Mouse (Mus musculus) mouse embryonic stem cell (cell line): ENCODE results near the gene Cep68.

ENCODE experiments used
- in situ Hi-C, 2 experiments: fragments of 300-500 bp; cut with MboI; formaldehyde crosslinking; loops; 1 replicate in 1 of 2; 3 replicates in 1 of 2; pipeline ENCODE4 v1.14.3; 2019 to 2020; ENCODE audit warnings: low sequenced_read_pairs in 2 of 2, low pct_unique_long_range_greater_than_20kb in 1 of 2, mixed read lengths in 1 of 2; ENCODE audit not compliant: unreplicated experiment in 1 of 2

The Cep68 gene

GRCm38 (mm10) chr11:20249296-20250110, at the start of gene Cep68:
Cep68 (minus strand) TSS chr11:20249429.
- in situ Hi-C loops = loop anchor here (10.0 to 25.0 kb wide), 4 partner anchors 115 to 663 kb away; no protein-coding TSS in a partner anchor

DNA sequence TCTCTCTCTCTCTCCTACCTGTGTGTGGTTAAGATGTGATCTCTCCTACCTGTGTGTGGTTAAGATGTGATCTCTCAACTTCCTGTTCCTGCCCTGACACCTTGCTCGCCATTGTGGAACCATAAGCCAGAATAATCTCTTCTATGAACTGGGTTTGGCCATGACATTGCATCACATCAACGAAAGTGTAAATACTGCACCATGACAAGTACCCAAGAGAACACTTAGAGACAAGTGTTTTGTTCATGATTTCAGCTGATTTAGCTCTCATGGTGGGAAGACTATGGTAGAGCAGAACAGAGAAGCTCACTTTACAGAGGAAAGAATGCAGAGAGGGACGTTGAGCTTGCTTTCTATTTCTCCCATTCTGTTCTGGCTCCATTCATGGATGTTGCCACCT, 35.2 kb upstream of the Cep68 start:
- in situ Hi-C loops = loop anchor here in 1 of 2 experiments (10.0 to 25.0 kb wide), 2 partner anchors 110 to 378 kb away; no protein-coding TSS in a partner anchor

GRCm38 (mm10) chr11:20282601-20283219, 33.5 kb upstream of the Cep68 start:
- in situ Hi-C loops = loop anchor here in 1 of 2 experiments (10.0 to 25.0 kb wide), 2 partner anchors 112 to 380 kb away; no protein-coding TSS in a partner anchor

DNA sequence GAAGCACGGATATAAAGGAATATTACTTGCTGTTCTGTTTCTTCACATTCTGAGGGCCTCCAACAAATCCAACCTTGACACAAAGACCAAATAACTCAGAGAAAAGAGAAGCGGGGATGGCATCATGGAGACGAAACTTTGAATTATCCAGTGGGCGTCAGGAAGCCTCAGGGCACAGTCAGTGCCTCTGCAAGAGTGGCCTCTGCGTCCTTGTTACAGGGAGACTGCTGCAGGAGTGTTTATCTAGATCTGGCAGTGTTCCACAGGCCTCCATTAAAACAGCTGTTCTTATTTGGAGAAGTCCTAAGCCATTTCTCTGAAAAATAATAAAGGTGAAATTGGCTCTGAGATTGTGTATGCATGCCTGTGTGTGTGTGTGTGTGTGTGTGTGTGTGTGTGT, 31.8 kb upstream of the Cep68 start:
- in situ Hi-C loops = loop anchor here in 1 of 2 experiments (10.0 to 25.0 kb wide), 2 partner anchors 114 to 381 kb away; no protein-coding TSS in a partner anchor

- in situ Hi-C loops = loop anchor here in 1 of 2 experiments (25.0 kb wide), 1 partner anchor 384 kb away; no protein-coding TSS in a partner anchor
Measured at GRCm38 (mm10) chr11:20278702-20279101, 29.5 kb upstream of the Cep68 start.

DNA sequence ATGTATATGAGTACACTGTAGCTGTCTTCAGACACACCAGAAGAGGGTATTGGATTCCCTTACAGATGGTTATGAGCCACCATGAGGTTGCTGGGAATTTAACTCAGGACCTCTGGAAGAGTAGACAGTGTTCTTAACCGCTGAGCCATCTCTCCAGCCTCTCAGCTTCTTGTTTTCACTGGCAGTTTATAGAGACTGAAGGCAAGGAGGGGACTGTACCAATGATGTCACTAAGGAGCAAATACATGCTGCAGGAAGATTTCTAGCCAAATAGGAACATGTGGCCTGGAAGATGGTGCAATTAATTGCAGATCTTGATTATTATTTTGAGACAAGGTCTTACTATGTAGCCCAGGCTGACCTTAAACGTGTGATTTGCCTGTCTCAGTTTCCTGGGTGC, 27.9 kb upstream of the Cep68 start:
- in situ Hi-C loops = loop anchor here in 1 of 2 experiments (25.0 kb wide), 1 partner anchor 385 kb away; no protein-coding TSS in a partner anchor

DNA sequence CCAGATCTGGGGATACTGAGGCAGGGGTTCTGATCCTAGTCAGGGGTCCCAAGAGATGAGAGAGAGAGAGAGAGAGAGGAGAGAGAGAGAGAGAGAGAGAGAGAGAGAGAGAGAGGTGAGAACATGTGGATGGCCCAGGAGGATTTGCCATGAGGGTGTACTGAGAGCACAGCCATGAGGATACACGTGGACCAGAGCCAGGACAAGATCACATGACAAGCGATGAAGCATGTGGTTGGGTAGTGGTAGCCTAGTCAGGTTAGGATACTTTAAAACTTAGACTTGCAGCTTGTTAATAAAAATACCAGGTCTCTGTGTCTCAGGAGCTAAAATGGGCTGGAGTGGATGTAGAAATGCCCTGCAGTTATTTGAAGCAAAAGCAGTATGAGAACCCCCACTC, 26.7 kb upstream of the Cep68 start:
- in situ Hi-C loops = loop anchor here in 1 of 2 experiments (25.0 kb wide), 1 partner anchor 386 kb away; no protein-coding TSS in a partner anchor

- in situ Hi-C loops = loop anchor here (10.0 to 25.0 kb wide), 3 partner anchors 135 to 642 kb away; no protein-coding TSS in a partner anchor
Measured at GRCm38 (mm10) chr11:20269885-20270284, 20.7 kb upstream of the Cep68 start.

- in situ Hi-C loops = loop anchor here (10.0 to 25.0 kb wide), 3 partner anchors 142 to 649 kb away; no protein-coding TSS in a partner anchor
Measured at GRCm38 (mm10) chr11:20262628-20263380, 13.6 kb upstream of the Cep68 start.

- in situ Hi-C loops = loop anchor here in 1 of 2 experiments (25.0 kb wide), 2 partner anchors 408 to 658 kb away; no protein-coding TSS in a partner anchor
Measured at GRCm38 (mm10) chr11:20254791-20255190, 5.6 kb upstream of the Cep68 start.

DNA sequence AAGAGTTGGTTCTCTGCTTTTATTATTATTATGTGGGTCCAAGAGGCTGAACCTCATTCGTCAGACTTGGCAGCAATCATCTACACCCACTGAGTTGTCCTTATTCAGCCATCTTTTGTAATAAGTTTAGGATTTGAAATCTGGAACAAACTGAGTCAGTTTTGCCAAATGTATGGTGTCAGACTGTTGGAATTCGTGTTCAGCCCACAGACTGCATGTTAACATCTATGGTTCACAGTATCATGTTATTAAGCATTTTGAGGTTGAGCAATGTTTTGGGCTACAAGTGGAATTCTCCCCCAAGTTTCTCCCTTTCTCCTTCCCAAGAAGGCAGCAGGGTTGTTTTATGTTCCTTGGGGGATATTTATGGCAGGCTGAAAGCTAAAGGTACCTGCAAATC, 3.9 kb upstream of the Cep68 start:
- in situ Hi-C loops = loop anchor here in 1 of 2 experiments (25.0 kb wide), 2 partner anchors 409 to 659 kb away; no protein-coding TSS in a partner anchor

GRCm38 (mm10) chr11:20250476-20251178, 1.4 kb upstream of the Cep68 start:
- in situ Hi-C loops = loop anchor here in 1 of 2 experiments (25.0 kb wide), 2 partner anchors 412 to 662 kb away; no protein-coding TSS in a partner anchor

DNA sequence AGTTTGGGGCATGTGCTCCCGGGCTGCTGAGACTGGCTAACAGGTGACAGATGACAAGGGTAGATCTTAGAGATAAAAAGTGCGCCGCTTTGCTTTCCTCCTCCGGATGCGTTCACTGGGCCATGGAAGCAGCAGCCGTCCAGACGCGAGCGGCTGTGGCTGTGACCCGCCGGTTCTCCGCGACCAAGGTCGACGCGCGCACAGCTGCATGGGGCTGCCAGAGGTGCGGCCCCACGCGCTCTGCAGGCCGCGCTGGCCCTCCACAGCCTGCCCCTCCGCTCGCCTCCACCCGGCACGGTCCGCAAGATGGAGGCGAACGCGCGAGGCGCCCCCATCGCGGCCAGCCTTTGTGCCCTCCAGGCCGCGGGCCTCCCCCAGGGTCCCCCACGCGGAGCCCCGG, 389 bp downstream of the Cep68 start:
- in situ Hi-C loops = loop anchor here (10.0 to 25.0 kb wide), 2 partner anchors 114 to 412 kb away; no protein-coding TSS in a partner anchor

- in situ Hi-C loops = loop anchor here (10.0 to 25.0 kb wide), 2 partner anchors 113 to 411 kb away; no protein-coding TSS in a partner anchor
Measured at GRCm38 (mm10) chr11:20248277-20248676, 952 bp downstream of the Cep68 start.

DNA sequence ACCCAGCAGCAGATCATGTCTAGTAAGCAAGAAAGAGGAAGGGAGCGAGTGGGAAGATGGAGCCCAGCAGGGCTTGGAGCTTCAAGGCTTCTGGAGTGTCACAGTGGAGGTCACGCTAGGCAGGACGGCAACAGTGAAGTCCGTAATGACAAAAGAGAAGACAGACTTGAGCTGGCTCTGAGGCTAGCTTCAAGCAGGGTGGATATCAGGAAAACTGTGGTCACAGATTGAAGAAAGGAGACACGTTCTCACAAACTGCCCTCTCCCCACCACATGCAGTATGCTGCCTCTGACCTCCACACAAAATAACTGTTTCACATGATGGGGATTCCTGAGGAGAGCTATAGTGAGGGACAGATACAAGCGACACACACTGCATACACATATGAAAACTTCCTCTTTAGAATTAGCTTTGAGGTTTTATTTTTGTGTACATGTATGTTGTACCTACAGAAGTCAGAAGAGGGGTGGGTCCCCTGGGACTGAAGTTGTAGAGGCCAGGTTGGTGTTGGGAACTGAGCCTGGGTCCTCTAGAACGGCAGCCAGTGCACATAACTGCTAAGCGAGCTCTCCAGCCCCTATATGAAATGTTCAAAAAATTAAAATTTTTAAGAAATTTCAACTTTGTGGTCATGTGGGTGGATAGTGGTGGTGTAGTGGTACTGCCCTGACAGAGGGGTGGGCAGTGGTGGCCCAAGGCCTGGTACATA, 1.9 kb downstream of the Cep68 start:
- in situ Hi-C loops = loop anchor here (10.0 to 25.0 kb wide), 2 partner anchors 112 to 410 kb away; no protein-coding TSS in a partner anchor

DNA sequence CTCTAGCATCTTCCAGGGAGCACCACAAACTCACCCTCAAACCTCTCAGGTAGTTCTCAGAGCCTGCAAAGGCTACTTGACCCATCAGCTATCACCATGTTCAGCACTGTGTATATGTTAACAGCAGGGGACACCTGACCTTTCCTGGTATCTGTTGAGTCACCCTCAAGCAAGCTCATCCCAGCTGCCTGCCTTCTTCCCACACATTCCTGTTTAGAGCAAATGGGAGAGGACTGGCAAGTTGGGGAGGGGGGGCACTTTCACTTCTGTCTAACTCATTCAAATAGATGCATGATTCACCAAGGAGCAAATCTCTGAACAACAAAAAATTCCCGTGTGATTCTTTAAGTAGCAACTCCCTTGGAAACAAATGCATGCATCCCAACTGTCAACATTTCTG, 2.6 kb downstream of the Cep68 start:
- in situ Hi-C loops = loop anchor here (10.0 to 25.0 kb wide), 2 partner anchors 112 to 409 kb away; no protein-coding TSS in a partner anchor

GRCm38 (mm10) chr11:20245316-20245715, 3.9 kb downstream of the Cep68 start:
- in situ Hi-C loops = loop anchor here (10.0 to 25.0 kb wide), 2 partner anchors 111 to 408 kb away; no protein-coding TSS in a partner anchor
